Mouse (Mus musculus): ENCODE results near the gene Scn3a.

Scn3a gene

DNA sequence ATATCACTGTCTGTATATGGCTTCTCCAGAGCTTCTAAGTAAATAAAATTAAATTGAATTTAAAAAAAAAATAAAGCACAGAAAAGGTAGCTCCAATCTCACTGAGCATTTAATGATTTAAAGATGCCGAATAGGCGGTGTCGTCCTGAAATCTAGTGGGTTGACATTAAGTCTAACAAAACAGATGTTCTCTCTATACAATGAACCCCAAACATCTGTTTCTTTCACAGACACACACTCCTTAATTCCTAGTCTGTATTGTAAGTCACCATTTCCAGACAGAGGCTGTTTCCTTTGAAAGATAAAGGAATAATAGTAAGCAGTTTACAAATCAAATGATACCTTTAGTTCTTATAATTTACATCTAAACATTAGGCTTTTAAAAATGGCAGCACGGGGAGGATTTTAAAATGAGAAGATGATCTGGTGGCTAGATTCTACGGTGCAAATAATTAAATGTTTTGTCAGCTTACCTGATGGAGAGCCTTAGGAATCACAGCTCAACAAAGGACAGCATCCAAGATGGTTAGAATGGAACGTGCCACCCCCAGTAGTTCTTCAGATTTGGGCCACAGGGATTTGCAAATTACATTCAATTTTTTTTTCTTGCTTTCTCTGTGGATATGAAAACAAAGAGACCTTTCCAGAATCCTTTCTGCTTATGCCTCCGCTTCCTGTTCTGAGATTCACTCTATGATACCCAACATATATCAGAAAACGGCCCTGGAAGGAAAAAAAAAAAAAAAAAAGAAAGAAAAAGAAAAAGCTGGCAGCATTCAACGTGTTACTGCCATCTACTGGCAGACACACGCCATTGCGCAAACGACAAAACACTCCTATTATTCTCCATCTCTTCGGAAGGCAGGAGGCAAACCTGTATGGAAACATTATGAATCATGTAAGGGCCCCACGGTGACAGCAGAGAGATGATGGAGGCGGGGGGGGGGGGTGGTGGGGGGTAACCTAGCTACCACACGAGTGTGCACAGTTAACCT is at the start of gene Scn3a:
Gene Scn3a, minus strand, starts transcription at position 835 of the 995 bp plus-strand sequence.
- no peak for DNase-seq

DNA sequence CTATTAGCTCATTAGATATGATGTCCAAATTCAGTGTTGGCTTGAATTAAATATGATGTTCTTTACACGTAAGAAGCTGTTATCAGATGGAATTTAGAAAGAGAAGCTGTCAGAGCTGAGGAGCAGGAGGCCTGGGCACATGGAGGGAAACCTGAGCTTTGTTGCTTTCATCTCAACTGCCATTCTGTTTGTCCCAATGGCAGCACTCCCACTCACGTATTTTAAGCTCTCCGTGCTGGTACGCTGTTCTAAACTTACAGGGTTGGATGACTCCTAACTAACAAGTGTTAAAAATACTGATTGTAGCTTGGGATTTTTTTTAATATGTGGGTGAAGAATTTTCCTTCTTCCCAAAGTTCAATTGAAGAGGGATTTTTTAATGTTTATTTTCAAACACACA is 44.5 kb upstream of the Scn3a start:
- no peak for DNase-seq

DNA sequence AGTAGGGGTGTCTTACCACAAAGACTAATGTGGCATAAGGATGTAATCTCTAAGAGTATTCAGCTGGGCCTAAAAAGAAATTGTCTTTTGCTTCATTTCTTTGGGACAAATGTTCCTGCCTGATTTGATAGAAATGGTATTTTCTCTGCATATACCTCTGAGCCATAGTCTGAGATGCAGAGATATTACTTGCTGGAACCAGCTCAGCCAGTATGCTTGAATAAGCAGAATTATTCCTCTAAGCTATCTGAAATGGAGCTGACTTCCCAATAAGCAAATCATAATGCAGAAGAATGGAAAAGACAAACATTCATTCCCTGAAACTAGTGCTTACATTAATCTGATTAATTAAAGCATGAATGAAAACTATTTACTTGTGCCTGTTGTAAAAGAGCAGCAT is 40.4 kb upstream of the Scn3a start:
- no peak for DNase-seq

DNA sequence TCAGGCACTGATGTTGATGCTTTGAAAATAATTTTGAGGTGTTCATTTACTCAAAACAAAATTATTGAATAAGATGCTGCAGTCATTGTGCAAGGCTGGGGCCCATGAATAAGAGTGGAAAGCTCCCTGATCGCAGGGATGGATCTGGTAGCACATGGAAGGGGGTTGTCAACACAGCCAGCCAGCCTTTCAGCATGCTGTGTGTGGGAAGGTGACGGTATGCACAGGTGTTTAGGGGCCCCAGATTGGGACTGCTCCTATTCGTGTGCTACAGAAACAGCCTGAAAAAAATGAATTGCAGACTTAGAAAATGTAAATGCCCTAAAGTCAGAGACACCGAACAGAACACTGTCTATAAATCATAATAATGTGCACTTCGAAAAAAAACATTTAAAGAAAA is 20.3 kb upstream of the Scn3a start:
- DNase-seq = no peak

DNA sequence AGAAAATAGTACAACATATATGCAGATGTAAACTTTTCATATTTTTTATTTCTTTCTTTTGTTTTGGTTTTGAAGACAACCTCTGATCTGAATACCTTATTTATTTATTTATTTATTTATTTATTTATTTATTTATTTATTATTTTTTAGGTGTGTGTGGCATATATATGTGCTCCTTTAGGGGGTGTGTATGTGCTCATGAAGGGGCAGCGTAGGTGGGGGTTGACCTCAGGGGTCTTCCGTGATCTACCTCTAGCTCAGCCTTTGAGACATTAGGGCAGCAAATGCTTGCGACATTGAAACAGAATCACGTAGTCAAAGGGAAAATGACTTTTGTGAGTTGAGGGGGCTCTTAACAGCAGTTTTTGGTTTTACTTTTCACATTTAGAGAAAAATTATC is 498 bp upstream of the Scn3a start:
- DNase-seq = no peak

DNA sequence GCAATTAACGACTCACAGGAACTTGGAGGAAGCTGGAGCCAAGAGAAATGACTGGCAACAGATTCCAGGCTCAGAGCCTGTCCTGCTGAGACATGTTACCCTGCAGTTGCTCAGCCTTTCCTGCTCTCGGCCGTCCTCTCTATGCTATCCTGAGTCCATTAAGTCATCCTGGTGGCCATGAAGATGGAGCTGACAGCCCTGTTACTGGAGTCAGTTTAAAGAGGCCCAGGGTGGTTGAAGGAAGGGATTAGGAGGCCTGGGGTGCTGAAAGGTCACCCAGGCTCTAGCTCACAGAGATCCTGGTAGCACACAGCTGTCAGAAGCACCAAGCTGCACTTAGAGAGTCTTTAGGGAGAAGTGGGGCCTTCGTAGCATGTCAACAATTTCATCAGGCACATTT is 3.5 kb downstream of the Scn3a start:
- DNase-seq = no peak

DNA sequence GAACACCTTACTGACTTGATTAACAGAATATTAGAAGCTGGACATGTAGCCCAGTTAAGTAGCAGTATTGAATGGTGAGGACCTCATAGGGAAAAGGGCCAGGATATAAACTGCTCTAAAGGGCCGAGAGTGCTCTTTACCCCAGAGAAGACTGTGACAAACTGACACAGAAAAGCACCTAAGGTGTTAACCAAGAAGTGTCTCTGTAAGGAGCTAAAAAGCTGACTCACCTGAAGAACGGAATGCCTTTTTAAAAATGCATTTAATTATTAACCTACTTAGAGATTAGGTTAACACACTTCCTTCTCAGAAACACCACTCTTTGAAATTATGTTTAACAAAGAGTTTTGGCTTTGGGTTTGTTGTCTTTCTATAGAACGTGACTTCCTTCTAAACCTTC is 9.7 kb downstream of the Scn3a start:
- no peak for DNase-seq

DNA sequence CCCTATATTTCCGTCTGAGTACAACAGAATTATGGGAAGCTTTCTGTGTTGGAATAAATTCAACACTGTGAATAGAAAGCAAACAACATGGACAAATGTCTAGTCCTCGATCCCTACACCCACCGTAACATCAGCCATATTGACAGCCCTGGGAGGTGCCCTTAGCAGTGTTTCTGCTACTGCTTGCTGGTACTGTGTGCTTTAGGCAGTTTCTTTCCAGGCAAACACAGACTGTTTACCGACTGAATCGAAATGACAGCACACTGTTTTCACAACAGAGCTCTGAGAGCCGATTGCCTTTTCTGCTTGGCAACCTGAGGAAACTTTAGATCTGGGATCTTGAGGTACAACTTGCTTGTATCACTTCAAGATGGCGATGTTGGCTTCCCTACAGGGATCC is 12.8 kb downstream of the Scn3a start:
- DNase-seq = no peak

DNA sequence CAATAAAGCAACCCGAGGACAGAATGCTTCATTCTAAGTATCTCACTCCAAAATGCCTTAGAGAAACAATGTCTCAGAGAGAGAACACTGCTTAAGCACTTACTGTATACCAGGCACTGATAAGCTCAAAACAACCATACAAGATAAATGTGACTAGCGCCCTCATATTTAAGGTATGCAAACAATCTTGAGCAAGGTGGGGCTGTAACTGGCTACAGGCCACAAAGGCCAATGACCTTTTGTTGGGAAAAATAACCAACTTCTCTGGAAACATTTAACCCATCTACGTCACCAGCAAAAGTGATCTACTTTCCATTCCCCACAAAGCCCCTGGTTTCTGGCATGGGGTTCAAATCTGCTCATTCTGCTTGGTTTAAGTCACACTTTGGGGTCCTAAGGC is 14.0 kb downstream of the Scn3a start:
- DNase-seq = no peak

DNA sequence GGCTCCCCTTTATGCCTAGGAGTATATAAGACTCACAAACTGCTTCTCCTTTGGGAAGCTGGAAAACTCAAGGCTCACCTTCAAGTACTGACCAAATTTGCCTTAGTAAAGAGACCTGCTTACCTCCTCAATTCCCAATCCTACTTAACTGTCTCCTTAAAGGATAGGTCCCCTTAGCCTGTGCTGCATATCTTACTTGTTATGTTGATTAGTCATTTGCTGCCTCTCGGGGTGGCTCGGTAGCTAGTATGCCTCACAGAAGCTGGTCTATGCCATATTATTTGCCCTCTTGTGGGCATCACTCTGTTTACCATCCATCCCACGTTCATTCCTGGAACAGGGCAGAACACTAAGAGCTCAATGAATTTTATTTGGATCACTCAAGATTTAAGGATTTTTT is 14.7 kb downstream of the Scn3a start:
- DNase-seq = no peak

DNA sequence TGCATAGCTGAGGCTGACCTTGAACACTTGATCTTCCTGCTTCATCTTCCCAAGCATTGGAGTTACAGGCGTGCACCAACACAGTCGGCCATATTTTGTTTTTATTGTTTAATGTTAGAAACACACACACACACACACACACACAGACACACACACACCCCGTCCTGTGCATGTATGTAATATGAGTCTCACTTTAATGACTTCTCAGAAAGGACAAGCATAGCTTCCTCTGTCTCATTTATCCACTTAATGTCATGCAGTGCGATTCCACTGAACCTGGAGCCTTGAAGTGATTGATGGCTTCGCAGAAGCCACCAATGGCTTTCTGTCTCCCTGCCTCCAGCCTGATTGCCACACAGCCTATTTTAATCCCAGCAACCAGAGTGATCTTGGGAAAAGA is 15.2 kb downstream of the Scn3a start:
- no peak for DNase-seq

DNA sequence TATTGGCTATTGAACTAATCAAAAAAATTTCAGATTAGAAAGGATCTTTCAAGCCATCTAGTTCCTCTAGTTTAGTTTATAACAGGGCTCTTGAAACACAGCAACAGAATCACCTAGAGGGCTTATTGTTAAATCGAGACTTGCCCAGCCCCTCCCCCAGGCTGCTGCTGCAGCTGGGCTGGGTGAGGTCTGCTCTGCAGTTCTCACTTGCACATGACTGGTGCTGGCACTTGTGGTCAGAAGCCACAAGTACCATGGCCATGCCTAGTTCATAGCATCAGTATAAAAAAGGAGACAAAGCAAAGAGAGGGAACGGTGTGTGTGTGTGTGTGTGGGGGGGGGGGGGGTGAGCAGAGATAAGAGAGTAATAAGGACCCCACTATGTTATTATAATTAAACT is 15.7 kb downstream of the Scn3a start:
- peak; percentile 21 to 29 for DNase-seq

DNA sequence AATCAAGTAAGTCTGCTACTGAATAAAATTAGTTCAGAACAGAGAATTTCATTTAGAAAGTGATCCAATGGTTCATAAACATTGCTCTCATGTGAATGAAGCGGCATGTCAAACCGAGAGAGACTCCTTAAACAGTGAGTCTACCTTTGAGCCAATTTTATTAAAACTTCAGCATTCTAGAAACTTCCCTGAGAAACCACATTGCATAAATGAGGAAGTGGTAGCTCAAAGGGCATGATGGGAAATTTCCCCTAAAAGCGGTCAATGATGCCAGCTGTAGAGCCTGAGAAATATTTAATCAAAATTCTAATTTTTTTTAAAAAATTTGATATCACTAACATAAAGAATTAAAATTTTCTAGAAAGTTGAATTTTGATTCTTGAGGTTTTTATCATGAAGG is 16.9 kb downstream of the Scn3a start:
- DNase-seq = no peak

DNA sequence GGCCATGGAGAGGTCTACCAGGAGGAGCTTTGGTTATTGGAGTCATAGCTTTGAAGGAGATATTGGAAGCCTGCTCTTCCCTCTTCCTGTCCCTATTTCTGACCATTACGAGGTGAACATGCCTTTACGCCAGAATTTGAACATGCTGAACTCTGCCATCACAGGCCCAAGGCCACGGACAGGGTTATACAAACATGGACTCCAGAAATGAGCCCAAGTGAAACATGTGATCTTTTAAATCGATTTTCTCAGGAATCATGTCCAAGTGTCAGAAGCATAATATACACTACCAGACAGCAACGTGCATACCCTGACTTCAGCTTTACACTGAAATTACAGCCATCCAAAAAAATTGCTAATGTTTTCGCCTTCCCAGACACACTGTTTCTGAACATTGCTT is 18.8 kb downstream of the Scn3a start:
- no peak for DNase-seq

DNA sequence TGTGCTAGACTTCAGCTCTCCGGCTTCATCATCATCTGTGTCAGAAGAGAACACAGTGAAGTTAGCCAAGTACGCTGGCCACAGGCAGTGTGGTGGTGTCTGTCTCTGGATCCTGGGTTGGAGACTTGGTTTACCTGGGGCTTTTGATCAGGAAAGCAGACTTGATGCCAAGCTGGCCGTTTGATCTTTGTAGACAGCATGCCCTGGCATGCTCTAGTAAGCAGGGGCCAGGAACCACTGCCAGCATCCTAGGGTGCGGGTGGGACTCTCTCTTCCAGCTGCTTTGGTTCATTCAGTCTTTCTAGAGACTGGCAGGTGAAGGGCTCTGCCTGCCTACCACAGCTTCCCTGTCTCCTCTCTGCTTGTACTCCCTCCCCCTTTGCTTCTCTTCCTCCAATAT is 20.1 kb downstream of the Scn3a start:
- DNase-seq = no peak

DNA sequence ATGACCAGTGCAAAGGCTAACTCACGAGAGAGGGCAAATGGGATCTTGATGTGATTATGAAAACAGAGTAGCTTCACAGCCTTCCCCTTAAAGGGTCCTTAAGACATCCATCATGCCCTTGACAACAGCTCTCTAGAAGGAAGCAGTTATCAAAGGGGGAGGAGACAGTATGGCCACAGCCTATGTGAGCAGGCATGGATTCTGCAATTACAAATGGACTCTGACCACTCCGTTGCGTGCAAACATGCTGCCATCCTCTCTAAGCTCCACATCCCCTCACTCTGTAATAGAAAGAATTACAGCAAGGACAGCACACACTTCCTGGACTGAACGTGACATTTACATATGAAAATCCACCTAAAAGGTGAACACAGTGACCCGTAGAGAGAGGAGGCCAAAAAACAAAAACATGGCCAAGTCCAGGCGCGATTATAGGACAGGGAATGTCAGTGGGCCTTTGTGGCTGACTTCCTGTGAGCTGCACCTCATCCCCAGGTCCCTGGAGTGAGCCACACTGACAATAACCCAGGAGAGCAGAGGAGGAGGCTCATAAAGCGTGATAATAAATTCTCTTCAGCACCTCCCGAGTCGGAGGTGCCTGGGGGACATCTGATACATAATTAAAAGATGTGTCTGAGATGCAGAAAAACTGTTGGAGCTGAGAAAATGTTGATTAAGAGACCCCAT is 24.4 kb downstream of the Scn3a start:
- DNase-seq = no peak

DNA sequence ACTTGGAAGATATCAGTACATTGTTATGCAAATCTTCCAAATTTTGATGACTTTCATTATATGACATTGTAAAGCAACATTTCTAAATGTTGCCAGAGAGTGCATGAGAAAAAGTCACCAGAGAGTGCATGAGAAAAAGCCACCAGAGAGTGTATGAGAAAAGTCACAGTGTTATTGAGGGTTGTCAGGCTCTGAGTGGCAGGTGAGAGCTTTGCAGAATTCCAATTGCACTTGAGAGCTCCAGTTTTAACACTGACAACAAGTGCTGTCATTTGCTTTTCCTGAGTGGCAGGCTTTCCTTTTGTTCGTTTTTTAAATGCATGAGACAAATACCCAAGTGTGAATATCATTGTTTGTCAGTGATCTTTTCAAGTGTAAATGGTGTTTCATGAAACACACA is 25.6 kb downstream of the Scn3a start:
- DNase-seq = no peak

DNA sequence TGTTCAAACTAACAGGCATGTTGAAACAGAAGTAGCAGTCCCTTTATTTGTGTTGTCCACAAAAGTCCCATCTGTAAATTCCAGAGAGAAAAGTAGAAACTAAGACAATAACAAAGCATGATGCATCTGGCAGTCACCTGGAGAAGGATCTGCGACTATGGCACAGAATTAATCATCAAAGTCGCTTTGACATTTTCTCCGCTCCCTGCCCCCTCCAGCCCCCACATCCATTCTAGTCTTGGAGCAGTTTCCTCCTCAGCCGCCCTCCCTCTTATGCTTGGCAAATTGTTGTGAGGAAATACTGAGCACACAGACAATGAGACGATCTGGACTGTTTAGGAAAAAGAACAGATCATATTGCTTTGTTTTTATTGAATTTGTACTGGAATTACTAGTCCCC is 29.0 kb downstream of the Scn3a start:
- DNase-seq = no peak

DNA sequence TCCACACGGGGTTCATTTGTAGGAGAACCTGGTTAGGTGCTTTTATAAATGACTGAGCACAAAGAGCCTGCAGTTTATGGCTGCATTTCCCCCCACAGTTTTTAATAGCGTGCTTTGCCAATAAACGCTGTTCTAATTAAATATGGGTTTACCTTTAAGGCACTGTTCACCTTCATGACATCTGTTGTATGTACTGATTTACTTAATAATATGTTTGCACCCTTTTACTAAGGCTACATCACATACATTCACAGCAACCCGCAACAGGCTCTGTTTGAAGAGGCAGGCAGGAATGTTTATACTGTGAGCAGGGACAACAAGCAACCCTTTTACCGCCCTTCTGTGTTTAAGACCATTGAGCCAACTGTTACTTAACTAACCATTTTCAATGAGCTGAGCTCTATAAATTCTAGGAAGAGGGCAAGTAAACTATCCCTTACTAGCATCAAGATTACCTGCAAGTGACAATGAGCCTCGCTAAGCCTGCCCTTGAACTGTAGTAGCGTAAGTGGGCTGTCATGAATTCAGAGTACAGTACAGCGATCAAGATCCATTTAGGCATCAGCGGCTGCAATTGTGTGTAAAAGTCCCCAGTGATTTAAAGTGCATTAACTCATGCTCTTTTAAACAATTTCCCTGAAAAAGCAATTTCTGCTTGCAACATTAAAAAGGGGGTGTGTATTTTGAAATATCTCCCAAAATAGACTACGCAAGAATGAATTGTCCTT is 35.1 kb downstream of the Scn3a start:
- DNase-seq = no peak

DNA sequence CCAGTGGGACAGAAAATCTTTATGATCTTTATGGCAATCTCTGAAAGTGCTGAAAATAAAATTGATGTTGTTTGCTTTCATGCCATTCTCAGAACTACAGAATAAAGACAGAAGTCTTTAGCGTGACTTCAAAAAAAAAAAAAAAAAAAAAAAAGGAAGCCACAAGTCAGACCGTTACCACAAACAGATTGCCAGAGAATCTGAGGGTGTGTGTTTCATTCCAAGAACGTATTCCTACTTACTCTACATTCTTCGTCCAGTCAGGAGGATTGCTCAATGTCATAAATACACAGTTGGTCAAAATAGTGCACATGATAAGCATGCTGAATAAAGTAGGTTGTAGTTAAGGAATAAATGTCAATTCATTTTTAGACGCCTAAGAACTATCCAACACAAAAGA is 38.3 kb downstream of the Scn3a start:
- DNase-seq = no peak

DNA sequence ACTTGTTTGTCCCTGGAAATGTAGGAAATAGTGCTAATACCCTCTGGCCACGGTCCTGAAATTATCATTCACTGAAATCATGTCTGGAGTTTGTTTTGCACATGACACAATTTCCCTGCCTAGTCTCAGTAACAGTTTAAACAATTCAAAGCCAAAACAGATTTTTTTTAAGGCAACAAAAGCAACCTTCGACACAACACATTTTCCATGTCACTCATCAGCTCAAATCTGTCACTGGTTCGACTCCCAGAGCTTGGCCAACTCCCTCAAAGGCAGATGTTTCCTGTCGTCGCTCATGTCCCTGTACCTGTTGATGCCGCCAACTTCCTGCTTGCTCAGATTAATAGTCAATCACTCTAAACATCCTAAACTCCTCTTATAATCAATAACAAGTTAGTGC is 50.7 kb downstream of the Scn3a start:
- DNase-seq = no peak

DNA sequence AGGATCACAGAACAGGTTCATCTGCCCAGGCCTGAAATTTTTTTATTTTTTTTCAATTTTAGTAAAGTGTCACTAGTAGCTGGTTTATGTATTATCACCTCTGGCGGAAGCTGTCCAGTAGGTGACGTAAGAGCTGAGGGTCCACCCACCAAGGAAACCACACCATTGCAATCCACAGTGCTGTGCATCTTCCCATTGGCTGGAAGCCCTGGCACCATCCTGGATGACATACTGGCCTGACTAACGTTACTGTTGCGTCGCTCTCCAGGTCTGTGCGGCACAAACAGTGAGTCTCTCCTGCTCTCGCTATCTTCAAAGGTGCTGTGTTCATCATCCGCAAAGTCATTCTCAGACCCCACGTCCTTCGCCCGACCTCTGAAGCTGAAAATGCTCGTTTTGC is 59.2 kb downstream of the Scn3a start:
- DNase-seq = no peak

DNA sequence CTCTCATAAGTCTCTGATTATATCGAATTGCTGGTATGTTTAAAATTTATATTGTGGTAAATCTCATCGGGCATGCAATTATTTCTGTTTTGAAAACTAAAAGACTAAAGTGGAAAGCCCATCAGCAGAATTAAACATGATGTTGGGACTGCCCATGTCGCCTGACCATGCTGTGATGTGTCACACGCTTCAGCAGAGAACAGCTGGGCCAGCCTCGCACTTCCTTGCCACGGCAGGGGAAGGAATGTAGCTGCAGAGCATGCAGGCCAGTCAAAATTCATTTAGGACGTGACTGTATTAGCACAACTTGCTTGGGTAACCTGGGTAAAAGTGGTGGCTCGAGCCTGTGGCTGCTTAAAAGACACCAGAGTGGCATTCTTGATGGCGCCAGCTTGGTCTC is 77.0 kb downstream of the Scn3a start:
- DNase-seq = no peak

DNA sequence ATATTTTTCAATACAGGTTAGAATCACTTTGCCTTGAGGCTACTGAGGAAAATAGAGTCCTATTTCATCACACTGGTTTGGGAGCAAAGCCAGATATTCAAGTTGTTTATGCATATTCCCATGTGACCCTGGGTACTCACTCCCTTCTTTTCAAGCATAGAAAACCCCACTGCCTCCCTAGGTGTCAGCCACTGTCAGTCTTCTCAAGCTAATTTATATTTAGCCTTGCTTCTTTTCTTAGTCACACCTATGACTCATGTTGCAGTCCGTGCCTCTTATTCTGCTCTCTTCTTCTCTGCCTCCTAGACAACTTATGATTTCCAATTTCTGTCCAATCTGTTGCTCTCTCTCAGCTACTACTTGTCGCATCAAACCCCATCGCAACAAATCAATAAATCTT is 84.0 kb downstream of the Scn3a start:
- DNase-seq = no peak

All from thymus, adult 18-20 months (tissue).